Mouse (Mus musculus): Measurements from ENCODE around the gene Ten1.
A peak's percentile ranks its signal among the peaks of the same experiment; 100 is the strongest.

- TF ChIP-seq CTCF (IDR thresholded peaks at IDR 0.05; ENCODE audit: extremely low read depth, insufficient read length, insufficient replicate concordance, low read depth, low read length) (no peak), POLR2A (IDR thresholded peaks at IDR 0.05; ENCODE audit: low read depth, low read length) (peak; percentile 66)
Measured at GRCm38 (mm10) chr11:116167884-116168439, 30.7 kb upstream of the Ten1 start, which contains the start of gene Fbf1.

All from small intestine, adult 2 months (tissue).